Mouse (Mus musculus) megakaryocyte, embryonic 14.5 days (primary cell): ENCODE data around the gene Olfr71.

Experiments used
- FLI1 ChIP-seq: IDR thresholded peaks from 2 replicates; pipeline ENCODE4 v1.6.1; 2012; ENCODE audit warnings: low read length, inconsistent platforms, mixed read lengths
- GATA1 ChIP-seq: IDR thresholded peaks from 3 replicates; pipeline ENCODE4 v1.6.1; 2012; ENCODE audit warnings: mixed read lengths, low read length, inconsistent platforms, borderline replicate concordance

DNA sequence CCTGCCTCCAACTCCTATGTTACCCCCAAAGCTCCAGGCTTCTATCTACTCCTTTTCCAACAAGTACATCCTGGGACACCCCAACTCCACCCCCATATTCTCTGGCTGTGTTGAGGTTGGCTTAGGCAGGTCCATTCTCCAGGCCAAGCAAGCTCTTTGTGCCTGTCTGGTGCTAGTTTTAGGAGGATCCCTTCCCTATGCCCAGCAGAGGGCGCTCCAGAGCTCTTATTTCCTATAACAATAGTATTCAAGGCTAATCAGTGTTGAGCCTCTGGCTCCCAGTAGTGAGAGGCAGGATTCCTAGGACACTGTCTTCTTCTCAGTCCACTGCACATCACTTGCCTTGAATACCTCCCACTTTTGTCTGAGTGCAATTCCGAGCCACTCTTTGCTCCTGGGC lies 38.0 kb downstream of the Olfr71 start:
- TF ChIP-seq GATA1 (no peak), FLI1 (no peak)
